Mouse (Mus musculus) urinary bladder, postnatal 0 days (tissue): ENCODE results near the gene Cadm4. TPM values are rescaled to one million over a fixed set of nuclear protein-coding genes. Genes with fewer than 3 reads are reported as not detected.

ENCODE experiments used
- polyA plus RNA-seq: library from polyadenylated mRNA; unstranded; fragments of >200 nt; fragmentation: Nextera tagmentation; extraction: Ambion mirVana; gene quantifications from 2 replicates; pipeline ENCODE4 v1.2.1, GENCODE M21; 2015

The Cadm4 gene
- 1.9 and 2.9 TPM in 2 replicates for polyA plus RNA-seq

DNA sequence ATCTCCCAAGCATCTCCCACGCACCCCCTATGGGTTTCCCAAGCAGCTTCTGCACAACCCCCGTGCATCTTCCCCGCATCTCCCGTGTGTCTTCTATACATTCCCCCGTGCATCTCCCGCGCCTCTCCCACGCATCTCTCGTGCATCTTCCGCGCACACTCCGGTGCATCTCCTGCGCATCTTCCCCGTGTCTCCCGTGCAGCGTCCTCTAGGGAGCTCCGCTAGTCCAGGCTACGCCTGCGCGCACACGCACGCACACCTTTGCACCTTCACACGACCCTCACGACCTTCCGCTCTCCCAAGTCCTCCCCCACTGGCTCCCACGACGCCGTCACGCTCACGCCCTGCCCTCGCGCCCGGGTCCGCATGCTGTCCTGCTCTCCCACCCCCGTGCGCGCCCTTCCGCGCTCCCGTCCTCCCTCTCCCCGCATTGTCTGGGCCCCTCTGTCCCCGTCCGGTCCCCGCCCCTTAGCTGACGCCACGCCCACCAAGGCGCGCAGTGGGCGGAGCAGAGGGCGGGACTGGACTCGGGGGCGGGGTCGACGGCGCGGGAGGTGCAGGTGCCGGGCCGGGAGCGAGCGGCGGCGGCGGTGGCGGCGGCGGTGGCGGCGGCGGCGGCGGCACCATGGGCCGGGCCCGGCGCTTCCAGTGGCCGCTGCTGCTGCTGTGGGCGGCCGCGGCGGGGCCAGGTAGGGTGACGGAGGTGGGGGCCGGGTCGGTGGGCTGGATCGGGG is at the start of gene Cadm4:
TSS of gene Cadm4 (plus strand) at position 550 of the 734 bp plus-strand sequence.

DNA sequence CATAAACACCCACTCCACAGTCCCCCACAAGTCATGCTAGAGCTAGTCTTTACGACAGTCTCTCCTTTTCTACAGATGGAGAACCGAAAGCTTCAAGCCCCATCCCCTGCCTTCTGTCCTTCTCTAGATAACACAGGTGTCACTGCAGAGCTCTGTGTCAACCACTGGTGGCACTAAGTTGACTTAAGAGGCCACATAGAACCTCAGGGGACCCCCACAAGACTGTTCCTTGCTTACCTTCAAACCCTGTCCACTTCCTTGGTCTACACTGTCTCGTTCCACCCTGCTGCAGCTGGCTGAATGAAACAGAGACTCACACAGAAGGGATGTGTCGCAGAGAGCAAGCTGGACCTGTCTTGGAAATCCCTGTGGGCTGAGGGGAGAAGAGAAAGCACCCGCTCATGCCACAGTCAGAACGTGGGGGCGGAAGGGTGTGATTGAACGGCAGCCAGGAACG is 29.9 kb upstream of the Cadm4 start, which contains the start of gene Irgc1:
TSS of gene Irgc1 (minus strand) at position 443 of the 457 bp plus-strand sequence.

DNA sequence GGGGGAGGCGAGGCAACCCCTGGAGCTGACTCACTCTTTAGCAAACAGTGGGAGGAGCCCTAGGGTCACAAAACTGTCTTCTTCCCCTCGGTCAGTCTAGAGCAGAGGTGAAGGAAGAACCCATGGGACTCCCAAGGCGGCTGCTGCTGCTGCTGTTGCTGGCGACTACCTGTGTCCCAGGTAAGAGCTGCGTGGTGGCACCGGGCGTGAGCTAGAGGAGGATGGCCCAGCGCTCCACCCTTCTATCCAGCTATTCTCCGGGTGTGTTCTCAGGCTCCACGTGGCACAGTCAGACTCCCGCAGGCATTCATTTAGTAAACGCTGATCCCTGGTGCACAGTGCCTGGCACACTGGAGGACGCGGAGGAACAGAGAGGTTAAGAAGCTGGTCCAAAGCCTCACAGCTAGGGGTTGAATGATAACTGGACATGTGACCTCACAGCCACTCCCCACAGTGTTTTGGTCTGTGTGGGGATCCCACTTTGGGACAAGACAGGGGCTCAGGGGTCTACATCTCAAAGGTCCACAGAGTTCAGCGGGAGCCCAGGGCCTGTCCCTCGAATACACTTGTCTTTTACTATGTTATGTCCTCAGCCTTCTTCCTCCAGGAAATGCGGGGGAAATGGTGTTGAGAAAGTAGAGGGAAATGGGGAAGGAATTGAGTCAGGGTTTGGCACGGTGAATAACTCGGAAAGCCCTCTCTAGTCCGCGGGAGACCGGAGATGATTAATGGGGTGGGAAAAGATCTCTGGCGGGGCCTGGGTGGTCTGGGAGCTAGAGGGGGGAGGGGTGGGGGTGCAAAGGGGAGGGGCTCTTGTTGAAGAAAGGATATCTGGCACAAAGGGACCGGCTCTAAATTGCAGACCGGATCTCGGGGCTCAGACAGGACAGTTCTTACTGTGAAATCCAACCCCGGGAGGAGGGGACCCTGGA is 19.2 kb upstream of the Cadm4 start, which contains the start of gene Plaur:
TSS of gene Plaur (plus strand) at position 97 of the 932 bp plus-strand sequence.

DNA sequence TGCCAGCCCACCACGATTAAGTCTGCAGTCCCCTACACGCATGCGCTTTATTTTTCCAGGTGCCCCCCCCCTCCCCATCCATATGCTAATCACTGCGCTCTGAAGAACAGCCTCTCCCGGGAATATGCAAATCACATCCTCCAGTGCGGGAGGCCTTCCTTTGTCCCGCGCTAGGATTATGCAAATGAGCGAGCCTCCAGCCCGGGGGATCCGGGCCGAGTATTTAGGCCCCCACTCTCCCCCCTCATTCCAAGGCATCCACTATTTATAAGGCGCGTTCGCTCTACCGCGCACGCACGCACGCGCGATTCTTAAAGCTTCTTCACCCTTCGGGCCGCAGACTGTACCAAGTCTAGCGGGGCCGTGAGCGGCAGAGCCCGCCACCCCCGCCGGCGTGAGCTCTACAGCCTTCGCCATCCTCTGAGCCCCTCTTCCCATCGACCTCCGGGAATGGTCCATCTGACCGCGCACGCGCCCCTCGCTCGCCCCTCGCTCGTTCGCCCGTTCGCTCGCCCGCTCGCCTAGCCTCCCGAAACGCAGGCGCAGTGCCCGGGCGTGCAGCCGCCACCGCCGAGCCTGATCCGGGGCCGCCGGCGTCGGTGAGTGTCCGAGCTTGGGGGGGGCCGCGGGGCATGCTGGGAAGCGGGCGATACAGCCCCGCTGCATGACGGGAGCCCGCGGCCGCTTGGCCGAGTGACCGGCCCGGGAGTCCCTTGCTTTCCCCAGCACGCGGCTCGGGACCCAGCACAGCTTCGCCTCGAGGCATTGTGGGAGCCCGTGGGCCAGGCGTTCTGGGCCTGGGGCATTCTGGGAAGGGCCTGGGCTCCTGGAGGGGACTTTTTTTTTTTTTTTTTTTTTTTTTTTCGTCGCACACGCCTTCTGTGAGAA is 25.3 kb downstream of the Cadm4 start, which contains the start of gene Zfp428:
TSS of gene Zfp428 (plus strand) at position 169 of the 888 bp plus-strand sequence.

DNA sequence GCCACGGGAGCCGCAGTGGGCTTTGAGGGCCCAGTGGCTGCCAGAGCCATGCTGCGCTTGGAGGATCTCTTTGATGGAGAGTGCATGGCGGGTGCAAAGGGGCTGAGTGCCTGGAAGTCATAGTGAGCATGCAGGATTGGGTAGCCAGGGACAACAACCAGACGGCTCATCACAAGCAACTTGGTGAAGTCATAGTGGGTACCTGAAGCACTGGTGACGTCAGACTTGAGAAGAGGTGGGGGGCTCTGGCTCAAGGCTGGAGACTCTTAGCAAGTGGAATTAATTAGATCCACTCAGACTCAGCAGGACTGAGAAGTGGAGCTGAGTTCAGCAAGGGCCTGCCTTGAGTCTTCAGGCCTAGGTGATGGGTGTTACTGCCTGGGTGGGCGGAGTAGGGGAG is 30.5 kb downstream of the Cadm4 start, which contains the start of gene AC161166.1:
TSS of gene AC161166.1 (minus strand) at position 101 of the 400 bp plus-strand sequence.

DNA sequence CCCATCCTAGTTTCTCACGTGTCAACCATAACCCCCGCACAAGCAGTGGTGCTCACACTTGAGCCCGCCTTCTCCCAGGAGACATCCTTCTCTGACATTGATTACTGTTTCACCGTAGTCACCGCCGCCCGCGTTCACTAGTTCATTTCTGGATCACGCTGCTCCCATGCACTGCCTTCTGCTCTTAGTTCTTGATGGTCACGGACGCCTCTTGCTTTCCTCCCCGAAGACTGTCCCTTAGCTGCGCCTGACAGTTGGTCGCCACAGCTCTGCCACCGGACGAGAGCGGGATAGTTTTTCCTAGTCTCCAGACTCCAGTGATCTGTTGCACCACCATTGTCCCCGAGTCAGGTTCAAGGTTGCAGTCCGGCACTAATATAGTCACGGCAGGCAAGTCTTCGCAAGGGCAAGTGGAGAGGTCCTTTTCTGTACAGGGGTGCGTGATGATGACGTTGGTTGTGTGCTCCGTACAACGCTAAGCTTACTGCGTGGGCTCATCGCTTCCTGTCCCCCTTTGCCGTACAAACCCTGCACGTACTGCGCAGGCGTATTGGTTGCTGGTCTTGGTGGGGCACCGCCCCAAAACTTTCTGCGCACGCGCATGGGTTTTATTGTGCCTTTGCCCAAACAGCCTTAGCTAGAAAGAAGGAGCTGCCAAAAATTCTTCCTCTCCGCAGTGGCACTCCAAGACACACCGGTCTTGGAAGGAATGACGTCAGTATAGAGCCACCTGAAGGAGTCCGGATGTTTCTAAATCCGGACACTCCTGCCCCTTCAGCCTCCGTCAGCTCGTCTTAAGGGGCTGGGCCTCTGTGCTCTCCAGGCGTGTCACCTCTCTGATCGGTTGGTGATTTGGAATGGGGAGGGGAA is 48.5 kb downstream of the Cadm4 start, which contains the start of gene Irgq:
TSS of gene Irgq (plus strand) at position 628 of the 870 bp plus-strand sequence.

DNA sequence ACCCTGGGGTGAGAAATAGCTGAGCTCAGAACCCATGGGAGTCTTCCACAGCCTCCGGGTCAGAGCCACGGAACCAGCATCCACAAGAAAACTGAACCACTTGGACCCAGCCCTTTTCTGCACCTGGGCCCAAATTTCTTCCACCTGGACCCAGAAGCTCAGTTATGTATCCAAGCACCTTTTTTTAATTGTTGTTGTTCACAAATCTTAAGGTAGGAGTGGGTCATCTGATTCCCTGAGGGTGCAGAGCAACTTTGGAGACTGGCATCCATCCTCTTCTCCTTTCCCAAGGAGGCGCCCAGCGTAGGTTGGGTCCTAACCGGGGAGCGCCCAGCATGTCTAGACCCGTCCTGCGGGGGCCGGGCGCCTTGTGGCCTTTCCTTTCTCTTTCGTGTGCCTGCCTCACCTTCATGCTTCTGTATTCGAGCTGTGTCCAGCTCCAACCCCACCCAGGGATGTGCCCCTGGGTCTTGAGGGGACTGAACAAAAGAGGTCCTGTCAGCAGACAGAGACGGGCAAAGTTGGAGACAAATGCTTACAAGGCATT is 64.3 kb downstream of the Cadm4 start, which contains the start of the genes Pinlyp and Xrcc1:
TSS of gene Pinlyp (minus strand) at position 51 of the 547 bp plus-strand sequence.
TSS of gene Xrcc1 (plus strand) at position 222 of the 547 bp plus-strand sequence.

Other genes with a start within 250 kb of the Cadm4 start
- gene Zfp109, start 244.5 kb upstream of the Cadm4 start, polyA plus RNA-seq: 1.4 and 1.6 TPM in 2 replicates
- 1.3 and 1.9 TPM in 2 replicates for gene Zfp108, start 227.2 kb upstream of the Cadm4 start, polyA plus RNA-seq
- gene Zfp93, start 211.6 kb upstream of the Cadm4 start, polyA plus RNA-seq: 4.3 and 4.6 TPM in 2 replicates
- gene Zfp61, start 180.8 kb upstream of the Cadm4 start, polyA plus RNA-seq: 9.9 and 10.5 TPM in 2 replicates
- 4.0 and 4.7 TPM in 2 replicates for gene Zfp94, start 165.4 kb upstream of the Cadm4 start, polyA plus RNA-seq
- gene Tescl, start 148.1 kb upstream of the Cadm4 start, polyA plus RNA-seq: 0.31 TPM in 1 of 2 replicates, not detected in the other
- gene Lypd5, start 132.8 kb upstream of the Cadm4 start, polyA plus RNA-seq: 0.54 and 0.85 TPM in 2 replicates
- 6.5 and 10.8 TPM in 2 replicates for gene Kcnn4, start 111.8 kb upstream of the Cadm4 start, polyA plus RNA-seq
- 16.0 and 19.1 TPM in 2 replicates for gene Smg9, start 82.4 kb upstream of the Cadm4 start, polyA plus RNA-seq
- 0.08 TPM in 1 of 2 replicates, not detected in the other for gene Irgc1, start 29.7 kb upstream of the Cadm4 start, polyA plus RNA-seq
- 34.6 and 58.9 TPM in 2 replicates for gene Plaur, start 19.5 kb upstream of the Cadm4 start, polyA plus RNA-seq
- 15.6 and 20.1 TPM in 2 replicates for gene Zfp428, start 25.0 kb downstream of the Cadm4 start, polyA plus RNA-seq
- 0.11 TPM in 1 of 2 replicates, not detected in the other for gene AC161166.1, start 30.4 kb downstream of the Cadm4 start, polyA plus RNA-seq
- gene Irgq, start 48.7 kb downstream of the Cadm4 start, polyA plus RNA-seq: 3.1 and 3.2 TPM in 2 replicates
- 0.19 TPM in 1 of 2 replicates, not detected in the other for gene Pinlyp, start 64.1 kb downstream of the Cadm4 start, polyA plus RNA-seq
- 33.5 and 36.6 TPM in 2 replicates for gene Xrcc1, start 64.3 kb downstream of the Cadm4 start, polyA plus RNA-seq
- 82.4 and 97.2 TPM in 2 replicates for gene Ethe1, start 105.5 kb downstream of the Cadm4 start, polyA plus RNA-seq
- gene Zfp575, start 105.6 kb downstream of the Cadm4 start, polyA plus RNA-seq: 3.2 and 3.6 TPM in 2 replicates
- 0.47 and 0.49 TPM in 2 replicates for gene Phldb3, start 128.7 kb downstream of the Cadm4 start, polyA plus RNA-seq
- gene Lypd3, start 154.5 kb downstream of the Cadm4 start, polyA plus RNA-seq: 8.4 and 12.9 TPM in 2 replicates
- gene Tex101, start 194.7 kb downstream of the Cadm4 start, polyA plus RNA-seq: not detected in 2 replicates
- not detected in 2 replicates for gene BC049730, start 227.2 kb downstream of the Cadm4 start, polyA plus RNA-seq
- gene Gm4763, start 244.9 kb downstream of the Cadm4 start, polyA plus RNA-seq: not detected in 2 replicates